Mouse (Mus musculus): ENCODE data around the gene Stxbp3.
A peak's percentile ranks its signal among the peaks of the same experiment; 100 is the strongest.

DNA sequence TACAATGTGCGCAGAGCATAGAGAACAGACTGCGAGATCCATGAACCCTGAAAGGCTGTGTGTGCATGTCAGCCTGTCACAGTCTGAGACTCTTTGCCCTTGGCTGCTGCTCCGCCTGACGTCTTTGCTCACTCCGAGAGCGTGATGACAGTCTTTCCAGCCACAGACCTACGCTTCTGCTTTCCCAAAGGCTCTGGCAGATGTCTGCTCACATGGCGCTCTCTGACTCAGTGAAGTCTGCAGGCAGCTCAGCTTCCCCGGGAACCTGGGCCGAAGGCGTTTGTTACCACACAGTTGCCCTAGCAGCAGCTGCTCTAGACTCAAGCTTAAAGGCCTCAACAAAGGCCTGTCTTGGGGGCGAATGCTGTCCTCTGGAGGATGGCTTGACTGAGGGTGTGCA, 15.0 kb upstream of the Stxbp3 start:
- TF ChIP-seq USF1 (IDR thresholded peaks at IDR 0.05; ENCODE audit: low read depth): peak; percentile 7
- no peak for TF ChIP-seq CTCF (IDR thresholded peaks at IDR 0.05; ENCODE audit: control insufficient read depth, insufficient read depth, insufficient read length)
- no peak for TF ChIP-seq MYOG (IDR thresholded peaks at IDR 0.05; ENCODE audit: control insufficient read depth, extremely low read depth, insufficient read length)

All from C2C12 (cell line).